Mouse (Mus musculus) brain, embryonic 14.5 days (tissue): ENCODE data around the gene Nell2. TPM values are rescaled to one million over a fixed set of nuclear protein-coding genes. Genes with fewer than 3 reads are reported as not detected.

Experiments
- DNase-seq: peaks from one replicate; pipeline ENCODE4 v3.0.0-alpha.2; 2011; ENCODE audit warnings: low read depth
- CTCF ChIP-seq: fragments of 200-500 bp; IDR thresholded peaks from 2 replicates; pipeline ENCODE4 v1.5.1; 2012; ENCODE audit warnings: inconsistent platforms, mild to moderate bottlenecking, moderate library complexity, borderline replicate concordance; ENCODE audit not compliant: insufficient read depth, insufficient read length; ENCODE audit errors: extremely low read depth
- POLR2A ChIP-seq: fragments of 200-500 bp; IDR thresholded peaks from 2 replicates; pipeline ENCODE4 v1.6.1; 2012; ENCODE audit warnings: mild to moderate bottlenecking, inconsistent platforms, borderline replicate concordance; ENCODE audit not compliant: poor library complexity, insufficient read depth, insufficient read length, severe bottlenecking; ENCODE audit errors: extremely low read depth
- polyA plus RNA-seq: library from polyadenylated mRNA; depleted of rRNA; stranded (reverse); fragments of >200 nt; gene quantifications from 2 replicates; pipeline ENCODE4 v1.2.3, GENCODE M21; 2012

The Nell2 gene
- polyA plus RNA-seq, 1 experiment = 168 TPM

DNA sequence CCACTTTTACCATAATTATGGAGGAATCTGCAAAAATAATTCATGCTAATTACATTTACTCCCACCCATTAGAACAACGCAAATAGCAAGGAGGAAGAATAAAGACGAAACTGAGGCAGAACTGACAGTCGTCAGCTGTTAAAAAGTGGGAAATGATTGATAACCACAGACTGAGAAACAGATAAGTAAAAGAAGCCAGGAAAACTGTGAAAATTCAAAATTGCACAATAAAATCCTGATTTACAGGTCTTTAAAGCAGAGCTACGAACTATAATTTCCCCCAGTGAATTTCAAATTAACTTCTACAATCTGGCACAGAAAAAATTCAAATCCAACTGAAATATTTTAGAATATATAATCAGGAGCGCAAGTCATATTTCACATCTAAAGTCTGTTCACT lies 138.0 kb downstream of the Nell2 start:
- TF ChIP-seq CTCF = no peak
- no peak for TF ChIP-seq POLR2A
- DNase-seq = peak; percentile 41

DNA sequence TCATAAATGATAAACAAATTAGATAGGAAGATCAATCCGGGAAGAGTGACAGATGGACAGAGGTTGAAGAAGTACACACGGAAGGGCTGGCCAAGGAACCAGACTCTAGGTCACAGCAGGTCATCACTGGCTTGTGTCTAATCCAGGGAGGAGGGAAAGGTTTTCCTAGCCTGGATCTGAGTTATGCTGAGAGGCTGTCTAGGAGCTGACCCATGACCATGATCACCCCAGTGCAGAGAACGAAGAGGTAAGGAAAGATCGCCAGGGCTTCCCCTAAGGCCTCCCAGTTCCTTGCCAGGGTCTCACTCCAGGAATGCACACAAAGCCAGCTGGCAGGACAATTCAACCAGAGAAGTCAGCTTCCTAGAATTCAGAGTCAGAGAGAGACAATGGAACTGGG lies 139.4 kb downstream of the Nell2 start:
- TF ChIP-seq POLR2A (no peak), CTCF (no peak)
- DNase-seq = no peak

DNA sequence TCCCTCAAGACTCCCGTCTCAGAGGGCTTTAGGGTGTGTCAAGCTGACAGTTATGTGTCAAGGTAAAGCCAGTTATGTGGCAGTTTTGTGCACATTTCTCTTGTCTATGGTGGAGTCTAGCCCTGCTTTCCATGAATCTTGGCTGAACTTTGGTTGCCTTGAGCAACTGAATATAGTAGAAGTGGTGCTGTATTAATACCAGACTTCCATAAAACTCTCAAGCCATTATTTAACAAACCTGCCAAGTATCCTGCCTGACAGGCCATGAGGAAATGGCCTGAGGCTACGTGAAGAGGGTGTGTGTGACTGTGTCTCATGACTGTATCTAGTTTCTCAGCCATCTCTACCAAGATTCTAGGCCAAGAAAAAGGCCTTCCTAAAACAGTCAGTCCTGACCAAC lies 147.5 kb downstream of the Nell2 start:
- DNase-seq = no peak
- no peak for TF ChIP-seq CTCF
- TF ChIP-seq POLR2A = no peak

DNA sequence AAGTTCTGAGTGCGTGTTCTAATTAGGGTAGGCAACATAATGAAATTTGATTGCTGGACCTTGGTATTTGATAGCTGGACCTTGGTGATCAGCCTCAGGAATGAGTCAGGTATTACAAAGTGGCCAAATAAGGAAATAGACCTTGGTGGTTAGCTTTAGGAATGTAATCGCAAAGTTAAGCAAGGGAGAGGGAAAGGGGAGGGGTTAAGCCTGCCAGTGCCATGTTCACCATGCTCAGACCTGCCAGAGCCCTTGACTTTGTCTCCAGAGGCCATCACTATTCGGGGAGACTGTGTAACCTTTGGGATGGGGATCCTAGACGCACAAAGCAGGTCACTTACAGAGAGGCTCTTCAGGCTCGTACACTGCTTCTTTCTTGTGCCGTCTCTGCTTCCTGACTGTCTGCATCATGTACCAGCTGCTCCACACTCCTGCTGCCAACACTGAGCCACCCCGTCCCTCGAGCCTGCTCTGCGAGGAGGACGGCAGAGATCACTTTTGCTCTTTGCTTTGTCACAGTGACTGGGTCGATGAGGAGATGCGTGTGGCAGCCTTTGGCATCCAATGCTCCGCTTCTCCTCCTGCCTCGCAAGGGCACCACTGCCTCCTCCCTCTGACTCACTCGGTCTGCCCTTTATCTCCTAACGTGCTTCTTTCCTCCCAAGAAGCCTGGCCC lies 157.5 kb downstream of the Nell2 start:
- DNase-seq = peak; percentile 65
- no peak for TF ChIP-seq CTCF
- no peak for TF ChIP-seq POLR2A

DNA sequence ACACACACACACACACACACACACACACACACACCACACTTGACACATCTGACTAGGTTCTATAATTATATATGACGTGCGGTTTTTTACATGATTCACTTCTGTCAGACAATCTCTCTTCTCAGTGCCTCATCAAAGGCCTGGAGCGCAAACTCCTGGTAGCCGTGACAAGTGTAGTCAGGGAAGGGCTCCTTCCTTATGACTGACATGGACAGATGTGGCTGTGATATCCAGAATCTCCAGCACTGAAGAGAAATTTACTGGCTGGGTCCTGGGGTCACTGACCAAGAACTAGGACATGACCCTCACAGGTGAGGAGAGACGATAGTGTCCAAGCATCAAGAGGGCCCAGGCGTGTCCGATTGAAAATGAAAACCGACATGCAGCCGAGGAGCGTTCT lies 160.2 kb downstream of the Nell2 start:
- TF ChIP-seq POLR2A = no peak
- no peak for TF ChIP-seq CTCF
- no peak for DNase-seq

DNA sequence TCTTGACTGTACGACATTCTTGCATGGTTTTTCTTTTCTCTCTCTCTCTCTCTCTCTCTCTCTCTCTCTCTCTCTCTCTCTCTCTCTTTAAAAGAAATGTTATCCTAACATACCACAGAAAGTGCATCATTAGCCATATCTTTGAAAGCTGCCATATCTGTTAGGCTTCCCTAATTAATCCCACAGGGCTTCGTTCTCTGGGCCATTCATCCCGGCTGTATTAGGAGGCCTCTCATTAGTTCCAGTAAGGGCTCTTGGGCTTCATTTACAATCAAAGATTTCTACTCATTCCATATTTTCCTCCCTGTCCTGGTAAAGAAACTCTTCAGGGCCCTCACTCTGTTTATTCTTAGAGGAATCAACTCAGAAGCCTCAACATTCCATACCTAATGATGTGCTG lies 161.9 kb downstream of the Nell2 start:
- DNase-seq = peak; percentile 59

DNA sequence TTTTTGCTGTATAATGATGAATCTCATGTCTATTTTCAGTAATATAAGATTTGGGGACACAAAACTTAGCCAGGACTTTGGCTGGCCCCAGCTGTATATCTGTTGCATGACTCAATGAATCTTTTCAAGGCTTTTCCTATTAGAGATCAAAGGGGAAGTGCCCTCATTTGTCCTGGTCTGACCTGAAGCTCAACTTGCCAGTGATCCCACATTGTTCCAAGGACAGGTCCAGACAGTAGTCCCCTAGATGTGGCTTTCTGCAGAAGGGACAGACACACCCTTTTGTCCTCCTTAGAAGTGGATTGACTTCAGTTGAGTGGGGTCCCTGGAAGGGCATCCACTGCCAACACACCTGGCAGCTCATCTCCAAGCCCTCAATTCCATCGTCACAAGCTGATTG lies 173.6 kb downstream of the Nell2 start:
- no peak for DNase-seq
- TF ChIP-seq CTCF = no peak
- no peak for TF ChIP-seq POLR2A

More for the DNA sequence above, 161.9 kb downstream of the Nell2 start:
- no peak for TF ChIP-seq CTCF
- TF ChIP-seq POLR2A = no peak

DNA sequence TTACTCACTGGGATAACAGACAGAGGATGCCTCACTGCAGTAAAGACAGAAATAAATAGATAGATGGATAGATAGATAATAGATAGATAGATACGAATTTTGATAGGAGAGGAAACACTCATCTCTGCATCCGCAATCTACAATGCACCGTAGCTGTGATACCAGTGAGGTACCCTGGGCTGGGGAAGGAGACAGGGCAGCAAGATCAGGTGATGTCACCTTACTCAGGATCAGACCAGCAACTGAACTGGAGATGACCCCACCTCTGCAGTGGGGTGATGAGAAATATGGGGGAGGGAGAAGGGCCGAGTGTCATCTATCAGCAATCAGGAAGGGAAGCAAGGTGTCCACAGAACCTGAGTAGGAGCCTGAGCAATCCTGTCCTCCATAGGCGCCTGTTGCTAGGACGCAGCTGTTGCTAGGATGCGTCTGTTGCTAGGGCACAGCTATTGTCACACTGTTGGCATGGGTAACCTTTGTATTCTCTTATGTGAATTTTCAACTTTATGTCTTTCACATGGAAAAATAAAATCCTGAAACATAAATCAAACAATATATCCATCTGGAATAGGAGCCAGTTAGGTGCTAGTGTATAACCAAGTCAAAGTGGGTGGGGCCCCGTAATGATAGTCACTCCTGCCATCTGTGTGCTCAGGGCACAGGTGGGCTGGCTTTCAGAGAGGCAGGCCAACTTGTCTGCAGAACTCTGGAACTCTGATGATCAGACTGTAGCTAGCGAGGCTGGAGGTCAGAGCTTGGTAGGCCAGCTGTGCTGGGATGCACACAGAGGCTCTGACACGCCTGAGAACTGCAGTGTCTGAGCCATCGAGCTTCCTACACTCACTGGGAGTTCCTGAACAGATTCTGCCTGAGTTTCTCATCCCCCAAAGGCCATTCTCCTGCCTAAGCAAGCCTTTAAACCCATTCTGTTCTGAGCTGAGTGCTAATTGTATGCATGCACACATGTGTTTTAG lies 193.7 kb downstream of the Nell2 start:
- DNase-seq = peak; percentile 73
- TF ChIP-seq CTCF (no peak), POLR2A (no peak)

DNA sequence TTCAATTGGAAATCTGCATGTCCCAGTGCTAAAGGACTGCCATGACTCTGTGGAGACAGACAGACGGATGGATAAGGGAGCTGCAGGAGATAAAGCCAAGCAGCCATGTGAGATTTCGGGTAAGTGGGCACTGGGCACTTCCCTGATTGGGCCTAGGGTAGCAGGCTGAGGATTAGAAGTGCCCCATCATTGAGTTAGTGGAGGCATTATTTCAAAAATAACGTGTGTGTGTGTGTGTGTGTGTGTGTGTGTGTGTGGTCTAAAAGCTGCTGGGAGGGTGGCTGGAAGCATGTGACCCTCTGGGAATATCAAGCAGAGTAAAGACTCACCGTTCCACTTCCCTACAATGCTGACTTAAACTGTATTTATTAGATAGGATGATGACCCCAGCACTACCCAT lies 195.1 kb downstream of the Nell2 start:
- no peak for DNase-seq
- TF ChIP-seq POLR2A (no peak), CTCF (no peak)

DNA sequence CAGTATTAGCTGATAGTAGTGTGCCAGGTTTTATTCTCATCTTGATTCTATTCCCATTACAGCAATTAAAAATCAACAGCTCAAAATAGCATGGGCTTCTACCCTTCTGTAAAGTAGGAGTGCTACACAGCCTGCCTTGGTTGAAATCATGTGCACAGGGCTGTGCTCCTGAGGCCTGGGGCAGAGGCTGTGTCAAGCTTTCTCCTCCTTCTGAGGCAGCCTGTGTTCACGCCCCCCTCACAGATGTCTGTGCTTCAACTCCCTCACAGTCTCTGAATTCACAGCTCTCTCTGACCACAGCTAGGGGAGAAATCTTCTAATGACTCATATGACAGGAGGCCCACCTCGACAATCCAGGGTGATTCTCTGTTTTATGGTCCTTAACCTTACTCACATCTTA lies 197.4 kb downstream of the Nell2 start:
- DNase-seq = no peak
- TF ChIP-seq POLR2A = no peak
- TF ChIP-seq CTCF = no peak

DNA sequence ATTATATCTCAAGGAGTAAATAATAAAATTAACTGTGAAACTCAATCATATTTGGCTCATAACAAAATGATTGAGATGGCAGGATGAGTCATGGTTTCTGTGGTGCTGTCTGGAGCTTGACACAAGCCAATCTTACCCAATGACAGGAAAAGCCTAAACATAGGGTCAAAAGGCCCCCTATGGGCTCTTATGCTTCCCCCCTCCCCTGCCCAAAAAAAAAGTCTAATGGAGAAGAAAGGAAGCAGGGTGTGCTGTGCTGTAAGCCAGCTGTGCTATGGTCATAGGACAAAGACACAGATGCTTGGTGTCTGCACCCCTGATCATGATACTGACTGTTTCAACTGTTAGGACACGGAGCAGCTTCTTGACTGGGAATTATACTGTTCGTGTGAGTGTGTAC lies 205.6 kb downstream of the Nell2 start:
- TF ChIP-seq POLR2A (no peak), CTCF (no peak)
- no peak for DNase-seq
